Mouse (Mus musculus) small intestine, adult 10 weeks (tissue): Measurements from ENCODE around the gene Rpl23a. TPM values are rescaled to one million over a fixed set of nuclear protein-coding genes. Genes with fewer than 3 reads are reported as not detected.

Experiments used
- polyA plus RNA-seq: library from polyadenylated mRNA; stranded (reverse); fragments of 350-450 nt; fragmentation: Illumina TruSeq; extraction: RNeasy Lipid Tissue Mini Kit (QIAGEN cat#74804); gene quantifications from one replicate; pipeline ENCODE4 v1.2.3, GENCODE M21; 2014; ENCODE audit warnings: low replicate concordance

Rpl23a gene
- polyA plus RNA-seq, result 432 TPM

DNA sequence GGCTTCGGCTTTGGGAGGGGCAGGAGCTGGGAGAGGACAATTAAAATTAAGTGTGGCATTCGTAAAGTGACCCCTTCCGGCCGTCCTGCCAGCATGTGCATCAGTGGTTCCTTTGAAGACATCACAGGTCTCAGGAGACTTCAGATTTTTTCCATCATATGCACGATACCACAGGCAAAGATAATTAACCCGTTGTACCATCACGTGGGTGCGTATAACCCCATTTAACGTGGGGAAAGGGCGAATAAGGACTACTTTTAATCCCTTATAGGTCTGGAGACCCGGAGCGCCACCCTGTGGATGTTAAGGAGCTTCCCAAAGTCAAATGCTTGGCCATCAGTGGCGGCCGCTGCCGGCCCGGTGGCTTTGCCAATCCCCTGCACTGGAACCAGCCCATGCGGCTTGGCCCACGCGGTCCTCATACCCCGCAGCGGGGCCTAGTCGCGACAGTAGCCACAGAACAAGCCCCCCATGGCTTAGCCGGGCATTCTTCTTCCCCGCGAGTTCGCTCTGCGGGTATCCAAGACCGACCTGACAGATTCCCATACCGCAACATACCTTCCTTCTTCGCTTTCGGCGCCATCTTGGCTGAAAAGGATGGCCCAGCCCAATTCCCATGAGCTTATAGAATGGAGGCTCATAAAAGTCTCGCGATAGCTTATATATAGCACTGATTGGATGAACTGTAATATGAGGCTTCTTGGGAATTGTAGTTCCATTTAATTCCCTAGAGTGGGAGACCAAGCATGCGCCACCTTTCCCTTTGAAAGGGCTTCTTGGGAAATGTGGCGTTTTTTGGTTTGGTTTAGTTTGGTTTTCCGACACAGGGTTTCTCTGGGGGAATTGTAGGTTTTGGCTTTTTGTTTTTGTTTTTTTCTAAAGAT is at the start of gene Rpl23a:
Rpl23a (minus strand) TSS at position 624 of the 884 bp plus-strand sequence.

DNA sequence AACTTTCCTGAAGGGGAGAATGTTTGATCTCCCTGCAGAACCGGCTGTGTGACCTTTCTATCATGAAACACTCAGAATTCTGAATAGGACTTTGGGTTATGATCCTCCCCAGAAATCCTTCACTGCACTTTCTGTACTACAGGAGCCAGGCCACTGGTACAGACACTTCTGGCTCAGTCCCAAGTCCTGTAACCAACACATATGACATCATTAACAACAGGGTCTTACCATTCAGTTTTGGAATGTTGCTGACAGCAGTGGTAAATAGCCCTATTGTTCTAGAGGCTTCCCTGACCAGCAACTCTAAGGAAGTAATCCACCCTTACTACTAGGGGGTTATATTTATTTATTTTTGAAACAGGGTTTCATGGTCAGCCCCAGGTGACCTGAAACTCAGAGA is 9.7 kb upstream of the Rpl23a start, which contains the start of gene Proca1:
Proca1 (plus strand) TSS at position 280 of the 400 bp plus-strand sequence.

DNA sequence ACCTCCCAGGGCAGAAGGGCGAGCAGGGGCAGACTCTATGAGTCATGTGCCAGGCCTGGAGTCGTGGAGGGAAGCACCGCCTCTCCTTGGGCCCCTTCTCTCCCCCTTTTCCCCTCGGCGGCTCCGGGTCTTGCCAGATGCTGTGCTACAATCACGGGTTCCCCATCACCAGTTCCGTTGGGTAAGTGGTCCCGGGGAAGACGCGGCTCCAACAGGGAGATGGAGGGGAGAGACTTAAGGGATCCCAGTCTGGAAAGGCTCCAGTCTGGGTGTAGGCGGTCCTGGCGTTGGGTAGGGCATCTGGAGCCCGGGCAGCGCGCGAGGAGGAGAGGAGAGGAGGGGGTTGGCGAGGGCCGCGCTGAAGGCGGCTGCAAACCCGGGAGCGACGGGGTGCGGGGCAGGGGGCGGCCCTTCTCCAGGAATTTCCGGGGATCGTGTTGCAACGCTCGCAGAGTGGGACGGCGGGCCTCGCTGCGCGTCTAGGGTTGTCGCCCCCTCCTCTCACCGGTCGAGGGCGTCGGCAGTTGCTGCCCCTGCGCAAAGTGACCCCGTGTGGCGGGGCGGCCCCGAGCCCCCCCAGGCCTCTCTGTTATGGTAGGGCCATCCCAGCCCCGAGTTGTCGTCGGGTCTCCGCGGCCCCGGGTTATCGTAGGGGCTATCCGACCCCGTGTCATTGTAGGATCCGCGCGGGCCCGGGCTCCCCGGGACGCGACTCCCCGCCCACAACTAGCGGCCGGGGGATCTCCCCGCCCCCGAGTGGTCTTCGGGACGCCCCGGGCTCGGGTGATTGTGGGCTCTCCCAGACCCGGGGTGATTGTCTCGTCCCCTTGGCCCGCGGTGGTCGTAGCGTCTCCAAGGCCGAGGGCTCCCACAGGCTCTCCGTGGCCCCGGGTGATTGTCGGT is 5.2 kb upstream of the Rpl23a start, which contains the start of gene Rab34:
Rab34 (plus strand) TSS at position 100 of the 903 bp plus-strand sequence.

DNA sequence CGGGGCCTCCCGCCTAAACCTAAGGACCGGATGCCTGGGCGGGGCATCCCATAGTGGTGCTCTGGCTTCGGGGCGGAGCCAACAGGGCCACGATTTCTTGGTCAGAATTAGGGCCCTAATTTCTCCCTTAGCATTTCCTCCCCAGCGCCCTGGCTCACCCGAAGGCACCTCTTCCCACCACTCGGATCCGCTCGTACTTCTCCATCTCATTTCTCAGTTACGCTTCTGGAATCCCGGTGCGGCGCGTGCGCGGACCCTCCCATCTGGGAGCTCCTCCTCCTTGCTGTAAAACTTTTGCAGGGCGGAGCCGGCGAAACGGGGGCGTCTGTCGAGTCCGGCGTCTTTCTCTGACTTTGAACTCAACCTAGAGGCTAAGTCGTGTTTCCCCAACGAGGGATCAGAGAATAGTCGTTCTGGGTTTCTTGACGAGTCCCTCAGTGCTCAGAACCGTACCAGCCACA is 7.0 kb downstream of the Rpl23a start, which contains the start of the genes Nek8 and Tlcd1:
Nek8 (minus strand) TSS at position 274 of the 461 bp plus-strand sequence.
Tlcd1 (plus strand) TSS at position 310 of the 461 bp plus-strand sequence.

DNA sequence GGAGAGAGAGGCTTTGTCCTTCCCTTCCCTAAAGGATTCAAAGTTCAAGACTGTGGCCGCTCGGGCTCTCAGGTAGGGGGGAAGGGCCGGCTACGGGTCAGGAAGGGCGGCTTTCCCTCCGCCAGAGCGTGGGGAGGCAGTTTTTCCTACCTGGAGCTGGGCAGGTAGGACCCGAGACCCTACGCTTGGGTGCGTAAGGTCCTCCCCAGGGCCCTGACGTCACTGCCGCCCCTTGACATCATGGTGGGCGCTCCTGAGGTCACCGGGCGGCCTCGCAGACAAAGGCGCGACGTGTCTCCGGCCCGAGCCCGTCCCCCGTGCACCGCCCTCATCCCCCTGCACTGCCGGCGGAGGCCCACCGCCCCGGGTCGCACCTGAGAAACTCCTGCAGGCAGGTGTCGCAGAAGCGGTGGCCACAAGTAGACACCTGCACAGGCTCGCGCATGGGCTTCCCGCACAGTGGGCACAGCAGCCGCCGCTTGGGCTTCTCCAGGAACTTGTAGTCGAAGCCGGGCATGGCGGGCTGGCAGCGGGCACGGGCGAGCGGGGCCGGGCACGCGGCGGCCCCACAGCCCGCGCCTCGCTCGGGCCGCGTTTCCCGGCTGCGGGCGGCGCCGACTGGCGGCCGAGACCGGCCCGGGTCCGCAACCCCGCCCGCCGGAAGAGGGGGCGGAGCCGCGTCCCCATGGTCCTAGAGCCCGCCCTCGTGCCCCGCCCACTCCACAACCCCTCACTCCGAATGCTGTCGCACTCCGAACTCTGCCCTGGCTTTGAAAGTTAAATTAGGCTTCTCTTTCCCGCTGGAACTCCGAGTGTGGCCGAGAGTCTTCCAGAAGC is 18.2 kb downstream of the Rpl23a start, which contains the start of gene Traf4:
Traf4 (minus strand) TSS at position 666 of the 837 bp plus-strand sequence.

Other genes starting within 250 kb of the Rpl23a start
- gene Phf12, start 200.8 kb downstream of the Rpl23a start, polyA plus RNA-seq, result 12.8 TPM
- 1.0 TPM for gene Dhrs13, start 151.3 kb downstream of the Rpl23a start, polyA plus RNA-seq
- 0.37 TPM for gene Flot2, start 145.7 kb downstream of the Rpl23a start, polyA plus RNA-seq
- 2.7 TPM for gene Eral1, start 103.2 kb downstream of the Rpl23a start, polyA plus RNA-seq
- gene Fam222b, start 88.9 kb downstream of the Rpl23a start, polyA plus RNA-seq, result 7.3 TPM
- gene Traf4, start 18.0 kb downstream of the Rpl23a start, polyA plus RNA-seq, result 1.4 TPM
- gene Nek8, start 6.9 kb downstream of the Rpl23a start, polyA plus RNA-seq, result 0.97 TPM
- 5.6 TPM for gene Tlcd1, start 6.9 kb downstream of the Rpl23a start, polyA plus RNA-seq
- 0.93 TPM for gene Rab34, start 4.8 kb upstream of the Rpl23a start, polyA plus RNA-seq
- gene Proca1, start 9.8 kb upstream of the Rpl23a start, polyA plus RNA-seq, result 0.89 TPM
- gene Sdf2, start 62.2 kb upstream of the Rpl23a start, polyA plus RNA-seq, result 15.0 TPM
- 7.2 TPM for gene Supt6, start 62.4 kb upstream of the Rpl23a start, polyA plus RNA-seq
- 55.5 TPM for gene 2610507B11Rik, start 78.2 kb upstream of the Rpl23a start, polyA plus RNA-seq
- gene BC030499, start 107.3 kb upstream of the Rpl23a start, polyA plus RNA-seq, result 1.5 TPM
- 8.9 TPM for gene Spag5, start 117.9 kb upstream of the Rpl23a start, polyA plus RNA-seq
- gene Aldoc, start 139.4 kb upstream of the Rpl23a start, polyA plus RNA-seq, result 3.8 TPM
- gene Pigs, start 144.8 kb upstream of the Rpl23a start, polyA plus RNA-seq, result 1.9 TPM
- gene Unc119, start 159.9 kb upstream of the Rpl23a start, polyA plus RNA-seq, result not detected
- gene Foxn1, start 203.0 kb upstream of the Rpl23a start, polyA plus RNA-seq, result not detected
- 6.7 TPM for gene Slc13a2, start 238.6 kb upstream of the Rpl23a start, polyA plus RNA-seq